Mouse (Mus musculus): ENCODE data around the gene Ctcfl. TPM values are rescaled to one million over a fixed set of nuclear protein-coding genes. Genes with fewer than 3 reads are reported as not detected.
A peak's percentile ranks its signal among the peaks of the same experiment; 100 is the strongest.
"Not testable (repeated sequence)": the region's sequence is repeated elsewhere in the genome, so short reads cannot be mapped to it uniquely, and the experiment has no call there.

Gene Ctcfl
- polyA plus RNA-seq, 1 experiment = 0.03 TPM

DNA sequence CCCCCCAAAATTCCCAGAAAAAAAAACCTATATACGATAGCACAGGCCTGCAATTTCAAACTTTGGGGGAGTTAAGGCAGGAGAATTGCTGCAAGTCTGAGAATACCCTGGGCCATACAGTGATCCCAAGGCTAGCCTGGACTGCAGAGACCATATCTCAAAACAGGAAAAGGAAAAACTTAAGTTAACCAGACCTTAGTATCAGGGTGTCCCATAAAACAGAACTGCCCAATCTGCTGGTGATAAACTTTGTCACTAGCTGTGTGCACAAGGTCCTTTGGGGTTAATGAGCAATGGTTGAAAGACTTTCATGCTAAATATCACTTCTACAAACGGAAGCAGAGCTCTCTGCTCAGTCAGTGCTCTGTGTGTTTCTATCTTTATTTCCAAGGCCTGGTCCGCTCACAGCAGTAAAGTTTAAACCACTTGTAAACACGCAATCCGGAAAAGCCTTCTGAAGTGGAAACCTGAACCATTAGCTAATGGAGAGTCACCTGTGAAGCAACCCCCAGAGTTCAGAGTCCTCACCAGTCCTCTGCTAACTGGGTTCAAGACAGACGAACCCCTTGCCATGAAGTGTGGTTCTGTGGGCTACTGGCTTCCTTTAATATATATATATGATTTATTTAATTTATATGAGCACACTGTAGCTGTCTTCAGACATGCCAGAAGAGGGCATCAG, 10.7 kb downstream of the Ctcfl start:
- Histone ChIP-seq H3K4me1 (ENCODE audit: control insufficient read depth, insufficient read depth, low read length) (peaks cover 6% of the 10 kb centered on the region; the same call in 1 of the 2 replicates), H3K27ac (ENCODE audit: insufficient read depth, low read depth, low read length) (no peak overlapping the region), H3K36me3 (ENCODE audit: control insufficient read depth, insufficient read depth, low read length) (no peaks in the 10 kb centered on the region), H3K4me3 (ENCODE audit: insufficient read depth, low read depth, low read length) (no peak overlapping the region), H3K27me3 (replicated peaks; ENCODE audit: control insufficient read depth, insufficient read depth, low read length) (no peaks in the 10 kb centered on the region)
- TF ChIP-seq CTCF (conservative IDR thresholded peaks at IDR 0.05; ENCODE audit: insufficient read depth, insufficient read length, low read depth, low read length) (no peak), POLR2A (IDR thresholded peaks at IDR 0.05; ENCODE audit: low read depth, low read length) (no peak)
- DNase-seq = no peak
- WGBS = 69% methylated on average over 6 of the region's 6 CpGs

DNA sequence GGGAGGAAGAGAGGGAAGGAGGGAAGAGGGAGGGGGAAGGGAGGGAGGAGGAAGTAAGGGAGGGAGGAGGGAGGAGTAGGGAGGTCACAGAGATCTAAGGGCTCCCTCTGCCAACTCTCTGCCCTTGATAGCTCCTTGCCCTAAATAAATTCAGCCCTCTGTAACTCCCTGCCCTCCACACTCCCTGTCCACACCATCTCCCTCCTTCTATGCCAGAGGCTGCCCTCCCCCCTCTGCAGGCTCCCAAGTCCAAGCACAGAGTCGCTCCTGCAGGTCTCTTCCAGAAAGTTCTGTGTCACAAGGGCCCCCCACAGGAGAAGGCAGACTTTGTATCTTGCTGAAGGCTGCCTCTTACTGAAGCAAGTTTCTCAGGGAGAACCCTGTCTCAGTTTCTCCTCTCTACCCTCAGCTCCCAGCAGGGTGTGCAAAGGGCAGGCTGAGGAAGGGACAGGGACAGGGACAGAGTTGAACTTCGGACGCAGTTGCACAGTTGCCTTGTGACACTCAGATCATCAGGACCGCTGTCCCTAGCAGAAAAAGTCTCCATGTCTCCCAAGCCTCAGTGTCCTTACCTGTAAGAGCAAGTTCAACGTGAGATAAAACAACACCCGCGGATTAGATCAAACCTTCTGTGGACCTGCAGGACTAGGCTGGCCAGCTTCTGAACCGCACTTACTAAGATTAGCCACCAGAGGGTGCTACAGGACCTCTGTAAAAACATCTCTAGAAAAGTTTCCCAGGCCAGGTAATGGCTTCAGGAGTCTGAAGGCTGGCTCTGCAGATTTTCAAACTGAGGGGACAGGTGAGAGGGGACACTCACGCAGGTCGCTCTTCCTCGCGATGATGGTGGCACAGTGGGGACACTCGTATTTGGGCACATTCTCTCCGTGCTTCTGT, 12.2 kb downstream of the Ctcfl start:
- Histone ChIP-seq H3K27ac (ENCODE audit: insufficient read depth, low read depth, low read length) (no peak overlapping the region), H3K4me3 (ENCODE audit: insufficient read depth, low read depth, low read length) (no peak overlapping the region), H3K36me3 (ENCODE audit: control insufficient read depth, insufficient read depth, low read length) (no peaks in the 10 kb centered on the region), H3K27me3 (replicated peaks; ENCODE audit: control insufficient read depth, insufficient read depth, low read length) (no peaks in the 10 kb centered on the region), H3K4me1 (ENCODE audit: control insufficient read depth, insufficient read depth, low read length) (peaks cover 6% of the 10 kb centered on the region; the same call in 1 of the 2 replicates)
- TF ChIP-seq POLR2A (IDR thresholded peaks at IDR 0.05; ENCODE audit: low read depth, low read length) (no peak), CTCF (conservative IDR thresholded peaks at IDR 0.05; ENCODE audit: insufficient read depth, insufficient read length, low read depth, low read length) (peak; percentile 76)
- WGBS = 12% methylated on average over 14 of the region's 14 CpGs
- DNase-seq = peak; percentile 88

DNA sequence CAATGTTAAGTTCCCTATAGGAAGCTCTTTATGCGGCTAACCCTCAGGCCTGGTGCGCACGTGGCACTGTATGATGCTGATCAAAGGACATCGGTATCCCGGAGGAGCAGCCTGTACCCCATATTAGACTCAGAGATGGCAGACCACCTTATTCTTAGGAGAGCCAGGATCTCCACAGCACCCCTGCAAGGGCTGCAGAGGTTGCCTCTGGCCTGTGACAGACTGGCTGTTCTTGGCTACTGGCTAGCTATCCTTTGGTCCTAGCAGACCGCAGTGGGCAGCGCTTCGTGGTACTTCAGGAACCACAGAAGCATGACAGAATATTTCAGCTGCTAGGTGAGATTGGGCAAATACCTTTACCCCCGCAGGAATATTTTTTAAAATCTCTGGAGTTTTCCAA, 12.9 kb downstream of the Ctcfl start:
- H3K4me3 ChIP-seq (ENCODE audit: insufficient read depth, low read depth, low read length) = no peak overlapping the region
- no peaks in the 10 kb centered on the region for H3K27me3 ChIP-seq (replicated peaks; ENCODE audit: control insufficient read depth, insufficient read depth, low read length)
- peaks cover 6% of the 10 kb centered on the region; the same call in 1 of the 2 replicates for H3K4me1 ChIP-seq (ENCODE audit: control insufficient read depth, insufficient read depth, low read length)
- 60% methylated on average over 9 of the region's 9 CpGs for WGBS
- TF ChIP-seq CTCF (conservative IDR thresholded peaks at IDR 0.05; ENCODE audit: insufficient read depth, insufficient read length, low read depth, low read length) = no peak
- no peak for TF ChIP-seq POLR2A (IDR thresholded peaks at IDR 0.05; ENCODE audit: low read depth, low read length)
- DNase-seq = peak; percentile 38
- no peak overlapping the region for H3K27ac ChIP-seq (ENCODE audit: insufficient read depth, low read depth, low read length)
- no peaks in the 10 kb centered on the region for H3K36me3 ChIP-seq (ENCODE audit: control insufficient read depth, insufficient read depth, low read length)

DNA sequence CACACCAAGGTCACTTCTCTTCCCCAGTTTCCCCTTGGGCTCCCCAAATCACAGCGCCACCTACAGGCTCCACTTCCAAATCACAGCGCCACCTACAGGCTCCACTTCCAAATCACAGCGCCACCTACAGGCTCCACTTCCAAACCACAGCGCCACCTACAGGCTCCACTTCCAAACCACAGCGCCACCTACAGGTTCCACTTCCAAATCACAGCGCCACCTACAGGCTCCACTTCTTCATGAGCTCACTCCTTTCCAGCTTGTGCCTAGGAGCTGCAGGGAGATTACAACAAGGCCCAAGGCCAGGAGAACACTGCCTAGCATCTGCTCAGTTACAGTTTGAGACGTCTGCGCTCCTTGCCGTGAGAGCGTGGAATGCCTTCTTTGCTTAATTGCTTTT, 22.0 kb downstream of the Ctcfl start:
- peak; percentile 55 for TF ChIP-seq CTCF (conservative IDR thresholded peaks at IDR 0.05; ENCODE audit: insufficient read depth, insufficient read length, low read depth, low read length)
- H3K27me3 ChIP-seq (replicated peaks; ENCODE audit: control insufficient read depth, insufficient read depth, low read length); H3K4me3 ChIP-seq (ENCODE audit: insufficient read depth, low read depth, low read length); H3K4me1 ChIP-seq (ENCODE audit: control insufficient read depth, insufficient read depth, low read length); DNase-seq; H3K27ac ChIP-seq (ENCODE audit: insufficient read depth, low read depth, low read length); H3K36me3 ChIP-seq (ENCODE audit: control insufficient read depth, insufficient read depth, low read length): not testable (repeated sequence)
- 90% methylated on average over 10 of the region's 10 CpGs for WGBS

DNA sequence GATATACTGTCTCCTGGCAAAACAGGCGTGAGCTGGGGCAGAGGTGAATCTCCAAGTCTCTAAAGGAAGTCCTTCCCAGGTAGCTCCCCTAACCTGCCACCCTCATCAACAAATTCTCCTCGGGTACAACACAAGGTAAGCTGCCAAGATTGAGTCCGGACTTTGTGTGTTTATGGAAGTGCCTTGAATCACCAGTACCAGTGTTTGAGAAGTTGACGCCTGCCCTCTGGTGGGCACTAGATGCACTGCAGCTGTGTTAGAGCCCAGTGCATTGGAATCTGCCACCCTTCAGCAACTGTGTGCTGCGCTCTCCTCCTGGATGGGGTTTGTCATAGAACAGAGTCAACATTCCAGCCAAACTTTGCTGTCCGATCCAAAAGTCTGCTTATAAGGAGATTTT, 29.9 kb downstream of the Ctcfl start:
- Histone ChIP-seq H3K36me3 (ENCODE audit: control insufficient read depth, insufficient read depth, low read length) (no peaks in the 10 kb centered on the region), H3K4me1 (ENCODE audit: control insufficient read depth, insufficient read depth, low read length) (no peaks in the 10 kb centered on the region), H3K27ac (ENCODE audit: insufficient read depth, low read depth, low read length) (no peak overlapping the region), H3K27me3 (replicated peaks; ENCODE audit: control insufficient read depth, insufficient read depth, low read length) (no peaks in the 10 kb centered on the region), H3K4me3 (ENCODE audit: insufficient read depth, low read depth, low read length) (no peak overlapping the region)
- 12% methylated on average over 6 of the region's 6 CpGs for WGBS
- peak; percentile 99 for TF ChIP-seq CTCF (conservative IDR thresholded peaks at IDR 0.05; ENCODE audit: insufficient read depth, insufficient read length, low read depth, low read length)
- TF ChIP-seq POLR2A (IDR thresholded peaks at IDR 0.05; ENCODE audit: low read depth, low read length) = no peak
- DNase-seq = peak; percentile 90

DNA sequence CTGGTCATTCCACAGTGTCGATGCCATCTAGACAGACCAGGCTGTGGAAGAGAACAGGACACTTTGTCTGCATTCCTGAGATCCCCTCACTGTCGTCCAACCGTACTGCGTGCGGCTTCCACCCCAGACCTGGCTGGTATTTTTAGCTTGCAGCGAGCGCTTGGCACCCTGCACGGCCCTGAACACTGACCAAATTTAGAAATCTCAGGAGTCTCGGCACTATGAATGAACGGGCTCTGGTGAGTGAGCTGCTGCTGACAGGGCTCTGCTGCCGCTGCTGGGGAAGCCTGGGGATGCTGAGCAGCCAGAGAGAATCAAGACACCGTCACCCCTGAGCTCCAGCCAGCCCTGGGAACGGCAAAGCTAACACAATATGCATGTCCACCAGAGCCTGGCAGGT, 31.9 kb downstream of the Ctcfl start:
- no peak for DNase-seq
- H3K36me3 ChIP-seq (ENCODE audit: control insufficient read depth, insufficient read depth, low read length) = no peaks in the 10 kb centered on the region

DNA sequence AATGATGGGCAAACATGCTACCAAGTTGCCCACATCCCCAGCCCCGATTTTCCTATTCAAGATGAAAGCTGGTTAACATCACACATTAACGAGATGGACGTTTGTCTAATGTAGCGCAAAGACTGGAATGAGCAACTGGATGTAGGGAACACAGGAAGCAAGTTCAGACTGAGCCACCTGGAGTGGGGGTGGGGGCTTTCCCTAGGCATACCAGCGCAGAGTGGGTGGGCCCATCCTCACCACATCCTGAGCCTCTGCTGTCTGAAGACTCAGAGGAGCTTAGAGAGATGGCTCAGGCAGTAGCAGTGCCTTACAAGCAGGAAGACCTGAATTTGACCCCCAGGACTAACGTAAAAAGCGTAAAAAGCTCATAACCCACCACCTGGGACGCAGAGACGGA, 33.6 kb downstream of the Ctcfl start:
- no peak for DNase-seq
- Histone ChIP-seq H3K27me3 (replicated peaks; ENCODE audit: control insufficient read depth, insufficient read depth, low read length) (no peaks in the 10 kb centered on the region), H3K4me3 (ENCODE audit: insufficient read depth, low read depth, low read length) (no peak overlapping the region), H3K27ac (ENCODE audit: insufficient read depth, low read depth, low read length) (no peak overlapping the region), H3K36me3 (ENCODE audit: control insufficient read depth, insufficient read depth, low read length) (no peaks in the 10 kb centered on the region), H3K4me1 (ENCODE audit: control insufficient read depth, insufficient read depth, low read length) (no peaks in the 10 kb centered on the region)
- no peak for TF ChIP-seq CTCF (conservative IDR thresholded peaks at IDR 0.05; ENCODE audit: insufficient read depth, insufficient read length, low read depth, low read length)
- no peak for TF ChIP-seq POLR2A (IDR thresholded peaks at IDR 0.05; ENCODE audit: low read depth, low read length)
- WGBS = 83% methylated on average over 9 of the region's 9 CpGs

More for the DNA sequence above, 31.9 kb downstream of the Ctcfl start:
- no peaks in the 10 kb centered on the region for H3K27me3 ChIP-seq (replicated peaks; ENCODE audit: control insufficient read depth, insufficient read depth, low read length)
- H3K27ac ChIP-seq (ENCODE audit: insufficient read depth, low read depth, low read length) = no peak overlapping the region
- WGBS = 58% methylated on average over 13 of the region's 13 CpGs
- TF ChIP-seq CTCF (conservative IDR thresholded peaks at IDR 0.05; ENCODE audit: insufficient read depth, insufficient read length, low read depth, low read length) = no peak
- TF ChIP-seq POLR2A (IDR thresholded peaks at IDR 0.05; ENCODE audit: low read depth, low read length) = no peak
- no peak overlapping the region for H3K4me3 ChIP-seq (ENCODE audit: insufficient read depth, low read depth, low read length)
- H3K4me1 ChIP-seq (ENCODE audit: control insufficient read depth, insufficient read depth, low read length) = no peaks in the 10 kb centered on the region

All from kidney, adult 2 months (tissue).